Mouse (Mus musculus) stomach, postnatal 0 days (tissue): ENCODE data around the gene Adora2a. TPM values are rescaled to one million over a fixed set of nuclear protein-coding genes. Genes with fewer than 3 reads are reported as not detected.
A peak's percentile ranks its signal among the peaks of the same experiment; 100 is the strongest.

Experiments used
- ATAC-seq: fragments of 200-750 bp; cut with Nextera tagmentation; 2 replicates; pipeline ENCODE4 v1.8.0; 2017; ENCODE audit not compliant: low FRiP score, low TSS enrichment
- DNase-seq: peaks from one replicate; pipeline ENCODE4 v3.0.0-alpha.2; 2016; ENCODE audit warnings: low spot score
- H3K27ac ChIP-seq: fragments of 300-500 bp; sonication (generic); replicated peaks from 2 replicates; pipeline ENCODE4 v1.5.1; 2014; ENCODE audit warnings: mild to moderate bottlenecking, control low read depth
- H3K27me3 ChIP-seq: fragments of 300-500 bp; sonication (generic); 2 replicates; pipeline ENCODE4 v1.6.1; 2014; ENCODE audit warnings: low read length; ENCODE audit not compliant: control insufficient read depth, insufficient read depth
- H3K36me3 ChIP-seq: fragments of 300-500 bp; sonication (generic); 2 replicates; pipeline ENCODE4 v1.6.1; 2014; ENCODE audit warnings: low read length, mixed read lengths; ENCODE audit not compliant: control insufficient read depth, insufficient read depth
- H3K4me1 ChIP-seq: fragments of 300-500 bp; sonication (generic); replicated peaks from 2 replicates; pipeline ENCODE4 v1.6.1; 2014; ENCODE audit warnings: antibody characterized with exemption; ENCODE audit not compliant: control insufficient read depth, insufficient read depth
- H3K4me2 ChIP-seq: fragments of 300-500 bp; sonication (generic); replicated peaks from 2 replicates; pipeline ENCODE4 v1.6.1; 2014; ENCODE audit warnings: low read depth, mild to moderate bottlenecking, control low read depth, moderate library complexity
- H3K4me3 ChIP-seq: fragments of 300-500 bp; sonication (generic); 2 replicates; pipeline ENCODE4 v1.5.1; 2014; ENCODE audit warnings: low read depth, low read length, control low read depth
- H3K9ac ChIP-seq: fragments of 300-500 bp; sonication (generic); 2 replicates; pipeline ENCODE4 v1.6.1; 2014; ENCODE audit warnings: mild to moderate bottlenecking, low read length, control low read depth, mixed read lengths
- H3K9me3 ChIP-seq: fragments of 300-500 bp; sonication (generic); 2 replicates; pipeline ENCODE4 v1.6.1; 2016; ENCODE audit warnings: low read length; ENCODE audit not compliant: control insufficient read depth
- CTCF ChIP-seq: IDR thresholded peaks from 2 replicates; pipeline ENCODE4 v1.5.1; 2016; ENCODE audit warnings: antibody characterized with exemption, low read depth, mild to moderate bottlenecking, moderate library complexity
- EP300 ChIP-seq: optimal IDR thresholded peaks from 2 replicates; pipeline ENCODE3; 2016; ENCODE audit warnings: antibody characterized with exemption
- WGBS: fragments of 180-500 bp; shearing (Covaris S2); extraction: QIAGEN DNeasy Blood & Tissue Kit; methylation state at CpG from one replicate; pipeline ENCODE4 v1.1.7; 2014; 5-methylcytosine and 5-hydroxymethylcytosine counted together
- polyA plus RNA-seq: library from polyadenylated mRNA; unstranded; fragments of >200 nt; fragmentation: Nextera tagmentation; extraction: Ambion mirVana; gene quantifications from 2 replicates; pipeline ENCODE4 v1.2.1, GENCODE M21; 2015

The Adora2a gene
- 0.82 and 1.3 TPM in 2 replicates for polyA plus RNA-seq

DNA sequence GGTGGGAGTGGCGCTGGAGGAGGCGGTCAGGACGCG lies at the start of gene Adora2a:
TSS of gene Adora2a (plus strand) at position 6 of the 36 bp plus-strand sequence.
- DNase-seq = no peak
- Histone ChIP-seq H3K36me3 (peaks cover 5% of the 10 kb centered on the region; the same call in 1 of the 2 replicates), H3K4me2 (peak within 1 kb of the TSS; percentile 77), H3K4me1 (no peaks in the 10 kb centered on the region), H3K27me3 (no peaks in the 10 kb centered on the region), H3K9me3 (no peaks in the 10 kb centered on the region), H3K9ac (peak within 1 kb of the TSS; percentile 59), H3K4me3 (peak within 1 kb of the TSS; percentile 49), H3K27ac (0 out of 2 replicates have a peak within 1 kb of the TSS, but pooled peaks have one; percentile 18)
- TF ChIP-seq EP300 (no peak), CTCF (no peak)
- ATAC-seq = no peak
- WGBS = 0% methylated on average over 3 of the region's 4 CpGs

DNA sequence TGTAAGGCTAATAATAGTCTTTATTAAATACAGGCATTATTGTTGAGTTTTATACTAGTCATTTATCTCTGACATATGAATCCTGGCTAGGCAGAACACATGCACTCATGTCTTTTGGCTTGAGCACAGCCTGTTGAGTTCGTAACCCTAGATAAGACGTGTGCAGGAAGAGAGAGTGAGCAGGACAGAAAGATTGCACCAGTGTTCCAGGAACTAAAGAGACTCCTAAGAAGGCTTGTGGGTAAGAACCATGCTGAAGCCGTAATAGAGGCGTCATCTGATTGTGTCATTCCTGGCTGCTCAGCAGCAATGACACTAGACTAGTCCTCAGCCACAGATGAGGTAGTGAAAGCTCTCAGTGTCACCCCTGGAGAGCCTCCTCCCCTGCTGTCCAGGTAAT lies 43.7 kb upstream of the Adora2a start:
- H3K9me3 ChIP-seq = no peaks in the 10 kb centered on the region
- H3K9ac ChIP-seq = no peak overlapping the region
- DNase-seq (no peak), ATAC-seq (no peak)
- H3K4me3 ChIP-seq = no peak overlapping the region
- WGBS = 85% methylated on average over 4 of the region's 4 CpGs
- no peak overlapping the region for H3K4me2 ChIP-seq
- H3K4me1 ChIP-seq = no peaks in the 10 kb centered on the region
- peaks cover 20% of the 10 kb centered on the region for H3K36me3 ChIP-seq
- TF ChIP-seq CTCF (no peak), EP300 (no peak)
- H3K27me3 ChIP-seq = no peaks in the 10 kb centered on the region
- no peak overlapping the region for H3K27ac ChIP-seq

DNA sequence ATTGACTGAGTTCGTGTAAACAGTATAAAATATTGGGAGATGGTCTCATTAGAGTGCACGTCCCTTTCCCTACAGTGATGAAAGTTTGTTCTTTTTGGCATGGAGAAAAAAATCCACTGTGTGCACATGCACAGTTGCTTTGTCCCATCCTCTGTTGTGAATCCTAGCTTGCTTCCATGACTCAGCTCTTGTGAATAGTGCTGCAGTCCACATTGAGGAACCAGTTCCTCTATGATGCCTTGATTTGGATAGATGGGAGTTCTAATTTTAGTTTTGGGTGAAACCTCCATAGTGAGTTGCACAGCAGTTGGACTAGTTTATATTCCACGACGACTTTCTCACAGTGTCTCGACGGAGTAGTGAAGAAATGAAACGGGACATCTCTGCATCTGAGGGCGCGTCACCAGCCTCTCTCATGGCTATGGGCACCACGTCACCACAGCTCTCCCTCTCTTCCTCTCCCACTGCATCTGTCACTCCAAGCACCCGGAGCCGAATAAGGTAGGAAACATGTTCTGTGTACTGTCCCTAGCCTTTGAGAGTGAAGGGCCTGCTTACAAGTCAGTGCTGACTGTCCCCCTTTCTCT lies 40.2 kb upstream of the Adora2a start:
- ATAC-seq (no peak), DNase-seq (no peak)
- Histone ChIP-seq H3K4me1 (no peaks in the 10 kb centered on the region), H3K36me3 (peaks cover 14% of the 10 kb centered on the region; the same call in 1 of the 2 replicates), H3K27me3 (no peaks in the 10 kb centered on the region), H3K9ac (no peak overlapping the region), H3K4me2 (no peak overlapping the region), H3K9me3 (no peaks in the 10 kb centered on the region), H3K4me3 (no peak overlapping the region), H3K27ac (no peak overlapping the region)
- 79% methylated on average over 12 of the region's 12 CpGs for WGBS
- TF ChIP-seq CTCF = no peak
- no peak for TF ChIP-seq EP300

DNA sequence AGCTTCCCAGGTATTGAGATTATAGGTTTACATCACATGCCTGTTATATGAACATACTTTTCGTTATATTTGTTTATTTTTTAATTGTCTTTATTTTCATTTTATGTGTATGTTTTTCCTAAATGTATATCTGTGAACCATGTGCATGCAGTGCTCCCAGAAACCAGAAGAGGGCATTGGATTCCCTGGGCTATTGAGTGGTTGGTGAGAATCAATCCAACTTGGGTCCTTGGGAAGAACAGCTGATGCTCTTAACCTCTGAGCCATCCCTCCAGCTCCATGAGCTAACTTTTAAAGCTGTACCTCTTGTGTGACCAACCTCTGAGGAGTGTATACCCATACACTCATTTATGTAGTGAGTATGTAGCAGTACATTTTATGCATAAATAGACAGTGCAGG lies 39.2 kb upstream of the Adora2a start:
- no peaks in the 10 kb centered on the region for H3K9me3 ChIP-seq
- no peak for DNase-seq
- H3K4me2 ChIP-seq = no peak overlapping the region
- no peaks in the 10 kb centered on the region for H3K4me1 ChIP-seq
- no peak overlapping the region for H3K9ac ChIP-seq
- no peaks in the 10 kb centered on the region for H3K27me3 ChIP-seq
- WGBS = 78% methylated on average over 1 of the region's 1 CpGs
- no peak for ATAC-seq
- H3K36me3 ChIP-seq = peaks cover 14% of the 10 kb centered on the region; the same call in 1 of the 2 replicates
- H3K27ac ChIP-seq = no peak overlapping the region
- TF ChIP-seq EP300 (no peak), CTCF (peak; percentile 74)
- H3K4me3 ChIP-seq = no peak overlapping the region

DNA sequence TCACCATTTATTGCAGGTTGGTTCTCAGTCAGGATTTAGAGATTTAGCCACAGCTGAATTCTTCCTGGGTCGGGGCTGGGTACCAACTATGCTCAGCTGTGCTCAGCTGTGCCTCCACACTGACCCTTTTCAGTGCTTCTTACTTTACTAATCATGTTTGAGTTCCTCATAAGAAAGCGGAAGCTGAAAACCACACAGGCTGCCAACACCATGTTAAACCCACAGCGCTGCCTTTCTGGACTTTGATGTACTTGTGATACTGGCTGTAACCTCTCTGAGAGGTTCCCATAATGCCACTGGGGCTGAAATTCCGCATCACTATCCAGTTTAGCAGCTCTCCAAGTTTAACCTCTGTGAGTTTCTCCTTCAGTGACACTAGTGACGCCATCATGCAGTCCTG lies 34.0 kb upstream of the Adora2a start:
- H3K9me3 ChIP-seq = no peaks in the 10 kb centered on the region
- 86% methylated on average over 5 of the region's 5 CpGs for WGBS
- H3K4me1 ChIP-seq = no peaks in the 10 kb centered on the region
- TF ChIP-seq CTCF = no peak
- TF ChIP-seq EP300 = no peak
- peaks cover 3% of the 10 kb centered on the region; the same call in 1 of the 2 replicates for H3K36me3 ChIP-seq
- ATAC-seq (no peak), DNase-seq (no peak)
- H3K4me3 ChIP-seq = no peak overlapping the region
- H3K4me2 ChIP-seq = no peak overlapping the region
- no peak overlapping the region for H3K9ac ChIP-seq
- H3K27ac ChIP-seq = no peak overlapping the region
- no peaks in the 10 kb centered on the region for H3K27me3 ChIP-seq

DNA sequence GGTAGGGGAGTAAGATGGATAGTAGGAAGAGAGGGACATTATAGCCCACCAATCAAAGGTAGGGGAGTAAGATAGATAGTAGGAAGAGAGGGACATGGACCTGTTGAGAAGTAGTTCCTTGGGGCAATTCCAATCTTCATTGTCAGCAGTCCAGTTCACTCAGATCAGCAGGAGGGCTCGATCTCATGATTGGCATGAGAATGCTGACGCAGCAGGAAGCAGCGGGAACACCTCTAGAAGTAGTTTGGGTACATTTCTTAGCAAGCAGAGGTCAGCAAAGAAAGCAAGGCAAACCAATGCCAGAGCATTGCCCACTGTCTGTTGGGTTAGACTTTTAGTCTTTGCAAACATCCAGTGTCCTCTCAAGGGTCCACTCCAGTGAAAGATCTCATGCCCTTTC lies 32.9 kb upstream of the Adora2a start:
- peaks cover 6% of the 10 kb centered on the region for H3K36me3 ChIP-seq
- H3K27me3 ChIP-seq = no peaks in the 10 kb centered on the region
- H3K4me1 ChIP-seq = no peaks in the 10 kb centered on the region

More for the DNA sequence above, 32.9 kb upstream of the Adora2a start:
- Histone ChIP-seq H3K27ac (no peak overlapping the region), H3K4me2 (no peak overlapping the region), H3K9me3 (no peaks in the 10 kb centered on the region), H3K4me3 (no peak overlapping the region), H3K9ac (no peak overlapping the region)
- TF ChIP-seq CTCF (no peak), EP300 (no peak)
- no peak for ATAC-seq
- DNase-seq = no peak
- WGBS = 100% methylated on average over 3 of the region's 3 CpGs
